Mouse (Mus musculus) ovary, postnatal 14 days (tissue): ENCODE results near the gene Gypa.
A peak's percentile ranks its signal among the peaks of the same experiment; 100 is the strongest.

Experiments used
- DNase-seq: peaks from one replicate; pipeline ENCODE4 v3.0.0; 2022; ENCODE audit warnings: low spot score

Gypa gene

GRCm38 (mm10) chr8:80493523-80494345, at the start of gene Gypa:
Gene Gypa, plus strand, starts transcription at chr8:80493781.
- DNase-seq = no peak

DNA sequence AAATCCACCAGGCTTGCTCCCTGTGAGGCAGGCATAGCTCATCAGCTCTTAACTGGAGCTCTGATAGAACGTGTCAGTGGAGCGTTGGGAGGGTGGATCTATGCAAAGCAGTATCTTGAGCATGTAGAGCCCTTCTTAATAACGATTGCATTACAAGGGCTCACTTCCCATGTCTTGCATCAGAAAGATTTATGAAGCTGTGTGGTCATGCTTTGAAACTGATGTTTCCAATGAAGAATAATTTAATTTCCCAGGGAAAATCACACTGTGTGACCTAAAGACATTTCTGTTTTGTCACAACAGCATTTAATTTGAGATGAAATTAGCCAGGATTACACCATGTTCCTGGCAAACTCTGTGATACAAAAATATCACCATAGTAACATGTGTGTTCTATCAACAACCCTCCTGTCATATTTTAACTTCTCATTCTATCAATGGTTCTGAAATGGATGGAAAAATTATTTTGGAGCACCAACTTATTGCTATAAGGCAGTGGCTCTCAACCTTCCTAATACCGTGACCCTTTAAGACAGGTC, 49.0 kb upstream of the Gypa start:
- no peak for DNase-seq

- no peak for DNase-seq
Measured at GRCm38 (mm10) chr8:80447217-80447616, 46.4 kb upstream of the Gypa start.

DNA sequence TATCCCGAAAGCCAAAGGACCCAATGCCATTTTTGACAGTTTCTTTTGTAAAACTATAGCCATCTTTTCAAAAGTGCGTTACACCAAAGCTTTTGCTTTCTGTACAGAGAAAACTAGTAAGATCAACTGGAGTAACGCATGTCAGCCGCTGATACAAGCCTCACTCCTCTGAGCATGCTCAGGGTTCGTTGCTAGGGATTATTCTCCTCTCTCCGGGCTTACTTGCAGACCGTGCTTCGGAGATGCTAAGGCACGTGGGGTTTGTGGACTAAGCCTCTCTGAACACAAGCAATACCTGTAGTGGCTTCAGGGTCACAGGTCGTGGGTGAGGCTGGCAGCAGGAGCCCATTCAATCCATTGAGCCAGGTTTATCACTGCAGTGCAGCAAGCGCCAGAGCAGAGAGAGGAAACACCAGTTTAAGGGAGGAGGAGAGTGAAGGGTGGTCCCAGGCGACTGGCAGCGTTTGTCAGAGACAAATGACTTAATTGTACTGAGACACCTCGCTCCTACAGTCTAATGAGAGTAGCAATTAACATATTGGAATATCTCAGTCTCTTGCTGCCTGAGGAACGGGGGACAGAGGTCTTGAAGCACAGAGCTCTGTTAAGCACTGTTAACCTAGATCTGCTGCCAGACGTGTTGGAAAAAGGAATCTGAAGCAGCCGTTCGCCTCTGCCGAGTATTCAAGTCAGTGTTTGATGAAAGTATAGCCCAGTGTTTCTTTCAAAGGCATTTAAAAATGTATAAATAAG, 41.5 kb upstream of the Gypa start:
- DNase-seq = no peak

DNA sequence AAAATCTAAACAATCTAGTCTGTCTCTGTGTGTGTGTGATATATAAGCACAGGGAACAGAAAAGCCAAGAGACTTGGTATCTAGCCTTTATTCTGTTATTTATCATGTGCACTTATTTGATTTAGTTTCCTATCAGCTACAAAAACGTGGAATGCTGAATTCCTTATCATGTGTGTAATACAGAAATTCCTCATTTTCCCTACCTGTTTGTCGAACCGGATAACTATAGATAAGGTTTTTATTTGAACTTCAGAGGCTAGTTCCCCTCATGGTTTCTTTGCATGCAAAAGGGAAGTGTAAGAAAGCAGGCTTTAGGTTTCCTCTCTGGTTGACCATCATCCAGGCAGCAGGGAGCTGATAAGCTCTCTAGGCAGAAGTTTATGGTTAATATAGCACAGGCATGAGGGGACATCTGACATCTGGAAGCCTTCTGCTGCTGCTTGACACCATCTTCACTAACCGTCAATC, 30.1 kb upstream of the Gypa start:
- no peak for DNase-seq

- no peak for DNase-seq
Measured at GRCm38 (mm10) chr8:80474971-80475370, 18.6 kb upstream of the Gypa start.

DNA sequence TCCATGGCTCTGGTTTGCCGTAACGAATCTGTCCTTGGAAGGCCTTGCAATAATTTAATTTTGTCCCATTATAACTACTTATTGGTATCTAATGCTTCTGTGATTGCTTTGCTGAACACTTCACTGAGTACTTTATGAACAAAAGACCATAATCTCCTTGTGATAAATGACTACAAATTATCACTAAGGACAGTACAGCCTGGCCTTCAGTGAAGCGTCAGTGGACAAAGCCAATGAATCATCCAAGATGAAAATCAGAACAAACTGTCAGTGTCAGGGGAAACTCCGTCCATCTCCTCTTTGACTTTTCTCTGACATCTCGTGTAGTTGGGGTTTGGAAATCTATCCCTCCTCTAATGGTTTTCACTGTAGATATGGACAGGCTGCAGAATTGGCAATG, 15.4 kb upstream of the Gypa start:
- DNase-seq = no peak

DNA sequence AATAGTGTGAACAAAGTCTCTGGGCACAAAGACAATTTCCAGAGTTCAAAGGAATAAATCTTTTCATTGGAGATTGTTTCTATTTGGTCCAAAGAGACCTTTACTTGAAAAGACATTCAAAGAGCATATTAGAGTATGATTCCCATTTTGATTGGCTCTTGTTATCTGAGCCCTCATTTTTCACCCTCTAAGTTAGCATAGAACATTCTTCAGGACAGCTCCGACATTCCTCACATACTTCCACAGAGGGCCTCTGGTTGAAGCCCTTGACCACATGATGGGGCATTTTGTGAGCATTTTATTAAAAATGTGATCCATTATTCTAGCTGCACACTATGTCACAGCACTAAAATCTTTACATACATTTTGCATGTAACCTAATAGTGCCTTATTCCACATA, 14.5 kb upstream of the Gypa start:
- DNase-seq = no peak

- DNase-seq = no peak
Measured at GRCm38 (mm10) chr8:80482173-80482572, 11.4 kb upstream of the Gypa start.

DNA sequence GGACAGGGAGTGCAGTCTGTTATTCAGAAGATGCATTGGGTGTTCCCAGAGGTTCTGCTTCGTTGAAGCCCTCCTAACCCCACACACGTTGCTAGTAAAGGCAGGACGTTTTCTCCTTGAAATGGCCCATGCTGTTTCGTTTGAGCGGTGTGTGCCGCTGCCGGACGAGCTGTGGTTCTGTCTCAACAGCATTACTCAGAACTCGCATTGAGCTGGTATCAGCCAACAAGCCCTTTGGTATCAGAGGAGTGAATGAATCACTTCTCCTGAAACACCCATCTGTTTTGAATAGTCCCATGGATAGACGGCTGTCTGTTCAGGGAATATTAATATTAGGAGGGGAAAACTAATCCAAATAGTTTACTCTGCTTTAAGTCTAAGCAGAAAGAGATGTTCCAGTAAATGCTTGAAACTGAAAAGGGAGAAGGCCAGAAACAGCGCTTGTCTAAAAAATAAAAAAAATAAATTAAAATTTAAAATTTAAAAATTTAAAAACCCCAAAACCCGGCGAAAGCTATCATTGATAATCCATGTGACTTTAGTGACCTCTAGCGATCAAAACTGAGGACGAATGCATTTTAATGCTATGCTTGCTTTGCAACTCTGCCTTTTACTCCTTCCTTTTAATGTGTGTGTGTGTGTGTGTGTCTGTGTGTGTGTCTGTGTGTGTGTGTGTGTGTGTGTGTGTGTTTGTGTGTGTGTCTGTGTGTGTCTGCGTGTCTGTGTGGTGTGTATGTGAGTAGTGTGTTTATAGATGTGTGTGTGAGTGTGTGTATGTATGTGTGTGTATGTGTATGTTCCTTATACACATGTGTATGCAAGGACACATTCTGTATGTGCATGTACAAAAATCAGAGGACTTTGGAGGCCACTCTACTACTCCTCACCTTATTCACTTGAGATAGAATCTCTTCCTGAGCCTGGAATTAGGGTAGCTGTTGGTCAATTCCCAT, 10.5 kb upstream of the Gypa start:
- DNase-seq = peak; percentile 31

- no peak for DNase-seq
Measured at GRCm38 (mm10) chr8:80491562-80491961, 2.0 kb upstream of the Gypa start.

- peak; percentile 24 for DNase-seq
Measured at GRCm38 (mm10) chr8:80492987-80493441, 567 bp upstream of the Gypa start.

DNA sequence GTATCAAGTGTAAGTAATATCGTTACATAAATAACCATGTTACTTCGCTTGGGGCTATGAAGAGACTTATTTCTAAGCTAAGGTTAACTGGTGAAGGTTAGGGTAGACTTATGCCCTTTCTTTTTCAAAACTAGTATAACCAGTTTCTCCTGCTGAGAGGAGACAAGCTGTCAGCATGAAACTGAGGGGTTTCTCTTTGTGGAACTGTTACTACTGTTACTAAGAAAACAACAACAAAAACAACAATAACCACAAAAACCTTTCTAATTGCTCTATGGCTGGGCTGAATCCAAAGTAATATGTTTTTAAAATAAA, 722 bp downstream of the Gypa start:
- no peak for DNase-seq

- DNase-seq = no peak
Measured at GRCm38 (mm10) chr8:80494819-80495218, 1.2 kb downstream of the Gypa start.

GRCm38 (mm10) chr8:80495527-80495926, 1.9 kb downstream of the Gypa start:
- DNase-seq = no peak

GRCm38 (mm10) chr8:80497323-80497722, 3.7 kb downstream of the Gypa start:
- DNase-seq = no peak

DNA sequence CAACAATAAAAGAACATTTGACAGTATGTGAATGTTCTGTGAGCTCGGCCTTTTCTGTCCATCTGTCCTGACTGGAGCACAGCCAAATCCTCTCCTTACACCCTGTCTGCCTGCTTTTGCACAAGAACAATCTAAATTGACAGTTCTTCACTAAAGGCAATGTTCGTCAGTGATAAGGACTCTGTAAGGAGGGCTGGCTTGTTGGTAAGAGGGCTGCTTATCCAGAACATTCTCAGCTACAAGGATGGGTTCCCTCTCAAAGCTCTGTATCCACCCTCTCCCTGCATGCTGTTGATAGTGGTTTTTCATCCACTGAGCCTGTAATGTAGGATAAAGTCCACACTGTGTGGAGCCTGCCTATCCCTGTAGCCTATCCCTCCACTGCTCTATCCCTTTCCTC, 6.7 kb downstream of the Gypa start:
- DNase-seq = no peak

DNA sequence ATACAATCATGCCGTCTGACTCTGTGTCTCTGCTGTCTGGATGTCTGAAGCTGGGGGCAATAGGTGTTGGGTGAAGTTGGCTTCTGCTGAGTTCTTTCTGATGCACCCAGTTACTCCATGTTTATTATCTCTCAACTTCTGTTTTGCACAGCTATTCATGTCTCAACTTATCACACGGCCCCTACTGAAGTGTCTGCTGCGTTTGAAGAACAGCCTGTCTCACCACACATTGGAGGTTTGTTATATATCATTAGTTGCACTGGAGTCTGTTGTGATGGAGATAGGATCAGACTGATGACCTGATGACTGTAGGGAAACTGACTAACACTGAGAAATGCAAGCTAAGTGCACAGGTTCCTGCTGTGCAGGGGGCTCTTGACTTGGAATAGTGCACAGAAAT, 7.2 kb downstream of the Gypa start:
- DNase-seq = no peak

DNA sequence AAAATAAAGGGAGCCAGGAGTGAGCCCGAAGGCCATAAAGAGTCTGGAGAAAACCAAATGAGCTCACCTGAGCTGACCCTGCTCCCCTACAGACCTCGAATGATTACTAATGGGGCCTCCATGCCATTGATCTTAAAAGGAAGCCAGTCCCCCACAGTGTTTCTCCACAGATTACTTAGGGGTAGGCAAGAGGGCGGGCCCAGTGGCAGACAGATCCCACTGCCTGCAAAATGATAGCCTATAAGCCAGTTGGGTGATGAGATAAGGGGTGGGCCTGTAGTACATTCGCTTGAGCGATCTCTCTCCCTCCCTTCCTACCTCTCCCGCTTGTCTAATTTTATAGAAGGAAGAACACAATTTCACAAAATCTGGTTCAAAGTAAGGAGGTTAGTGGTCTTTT, 7.7 kb downstream of the Gypa start:
- no peak for DNase-seq

- DNase-seq = no peak
Measured at GRCm38 (mm10) chr8:80526382-80527355, 33.1 kb downstream of the Gypa start.

- DNase-seq = no peak
Measured at GRCm38 (mm10) chr8:80541836-80542235, 48.3 kb downstream of the Gypa start.
